Mouse (Mus musculus) CD4-positive, CD25-positive, alpha-beta regulatory T cell, adult 4 months (primary cell): ENCODE data around the gene Igfbp1. TPM values are rescaled to one million over a fixed set of nuclear protein-coding genes. Genes with fewer than 3 reads are reported as not detected.

Experiments
- ATAC-seq: one replicate; pipeline ENCODE4 v1.8.0; 2017
- polyA plus RNA-seq, 2 experiments: library from polyadenylated mRNA; unstranded; fragments of 100-300 nt; shearing (Covaris generic); gene quantifications; one replicate each; pipeline ENCODE4 v1.2.1; 2017

Gene Igfbp1
- not detected for polyA plus RNA-seq

DNA sequence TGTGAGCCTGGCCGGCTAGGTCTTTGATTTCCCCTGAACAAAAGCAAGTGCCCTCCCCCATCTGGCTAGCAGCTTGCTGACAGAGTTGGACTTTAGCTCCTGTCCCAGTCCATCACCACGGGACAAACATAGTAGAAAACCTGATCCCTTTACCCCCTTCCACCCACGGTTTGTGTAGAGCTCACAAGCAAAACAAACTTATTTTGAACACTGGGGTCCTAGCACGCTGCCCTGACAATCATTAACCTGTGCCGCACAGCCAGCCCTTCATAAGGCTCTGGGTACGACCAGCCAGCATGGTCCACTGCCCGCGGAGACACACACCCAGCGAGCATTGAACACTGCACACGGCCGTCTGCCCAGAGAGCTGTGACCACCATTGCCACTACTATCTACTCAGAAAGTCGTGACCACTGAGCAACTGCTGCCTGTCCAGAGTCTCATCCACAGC, at the start of gene Igfbp1:
TSS of gene Igfbp1 (plus strand) at position 292 of the 451 bp plus-strand sequence.
- ATAC-seq: no peak

GRCm38 (mm10) chr11:7147945-7148344, 49.6 kb upstream of the Igfbp1 start:
- no peak for ATAC-seq

DNA sequence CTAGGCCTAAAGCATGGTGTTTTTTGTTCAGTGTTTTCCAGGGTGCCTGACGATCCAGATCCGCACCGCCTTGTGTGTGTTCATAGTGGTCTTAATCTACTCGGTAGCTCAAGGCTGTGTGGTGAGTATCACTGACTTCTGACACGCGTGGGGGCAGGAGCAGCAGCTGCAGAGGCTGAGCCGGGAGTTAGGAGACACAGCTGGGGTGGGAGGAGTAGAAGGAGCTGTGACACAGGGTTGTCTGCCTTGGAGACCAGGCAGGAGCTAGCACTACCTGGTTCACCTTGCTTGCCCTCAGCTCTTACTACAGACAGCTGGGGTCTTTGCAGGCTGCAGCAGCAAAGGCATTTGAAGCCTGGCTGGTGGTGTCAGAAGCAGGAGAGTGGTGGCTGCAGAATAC, 48.1 kb upstream of the Igfbp1 start:
- no peak for ATAC-seq

GRCm38 (mm10) chr11:7150511-7150910, 47.1 kb upstream of the Igfbp1 start:
- ATAC-seq: no peak

GRCm38 (mm10) chr11:7152371-7152770, 45.2 kb upstream of the Igfbp1 start:
- no peak for ATAC-seq

- no peak for ATAC-seq
Observed at GRCm38 (mm10) chr11:7153081-7153480, 44.5 kb upstream of the Igfbp1 start.

GRCm38 (mm10) chr11:7156427-7156826, 41.2 kb upstream of the Igfbp1 start:
- no peak for ATAC-seq

DNA sequence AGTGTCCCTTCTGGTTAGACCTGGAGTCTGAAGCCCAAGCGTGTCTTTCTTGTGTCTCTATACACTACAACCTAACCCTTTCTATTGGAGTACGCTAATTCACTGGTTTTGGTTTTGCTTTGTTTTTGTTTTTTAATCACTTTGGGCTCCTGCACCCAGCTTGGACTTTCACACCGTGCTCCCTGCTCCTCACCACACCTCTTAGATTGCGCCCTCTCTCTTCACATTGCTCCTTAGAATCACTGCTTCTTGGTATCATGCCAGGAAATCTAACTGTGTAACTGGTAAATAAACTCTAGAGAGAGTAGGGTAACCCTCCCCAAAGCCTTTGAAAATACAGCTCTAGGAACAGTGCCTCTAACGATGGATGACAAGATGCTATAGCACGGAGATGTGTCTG, 39.4 kb upstream of the Igfbp1 start:
- ATAC-seq: no peak

DNA sequence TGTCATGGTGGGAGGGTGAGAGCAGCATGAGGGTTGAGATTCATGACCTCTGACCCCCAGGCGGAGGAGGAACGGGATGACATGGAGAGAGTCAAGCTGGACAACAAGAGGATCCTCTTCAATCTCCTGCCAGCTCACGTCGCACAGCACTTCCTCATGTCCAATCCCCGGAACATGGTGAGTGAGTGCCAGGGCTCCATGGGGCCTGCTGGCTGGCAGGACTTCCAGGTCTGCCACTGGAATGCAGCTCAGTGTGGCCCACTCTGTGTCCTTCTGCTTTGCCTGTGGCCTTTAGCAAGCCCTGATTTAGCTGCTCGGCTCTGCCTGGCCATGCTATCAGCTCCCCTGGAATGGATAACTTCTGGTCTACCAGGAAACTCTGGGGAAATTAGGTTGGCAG, 37.4 kb upstream of the Igfbp1 start:
- no peak for ATAC-seq

GRCm38 (mm10) chr11:7160637-7161101, 36.9 kb upstream of the Igfbp1 start:
- ATAC-seq: no peak

DNA sequence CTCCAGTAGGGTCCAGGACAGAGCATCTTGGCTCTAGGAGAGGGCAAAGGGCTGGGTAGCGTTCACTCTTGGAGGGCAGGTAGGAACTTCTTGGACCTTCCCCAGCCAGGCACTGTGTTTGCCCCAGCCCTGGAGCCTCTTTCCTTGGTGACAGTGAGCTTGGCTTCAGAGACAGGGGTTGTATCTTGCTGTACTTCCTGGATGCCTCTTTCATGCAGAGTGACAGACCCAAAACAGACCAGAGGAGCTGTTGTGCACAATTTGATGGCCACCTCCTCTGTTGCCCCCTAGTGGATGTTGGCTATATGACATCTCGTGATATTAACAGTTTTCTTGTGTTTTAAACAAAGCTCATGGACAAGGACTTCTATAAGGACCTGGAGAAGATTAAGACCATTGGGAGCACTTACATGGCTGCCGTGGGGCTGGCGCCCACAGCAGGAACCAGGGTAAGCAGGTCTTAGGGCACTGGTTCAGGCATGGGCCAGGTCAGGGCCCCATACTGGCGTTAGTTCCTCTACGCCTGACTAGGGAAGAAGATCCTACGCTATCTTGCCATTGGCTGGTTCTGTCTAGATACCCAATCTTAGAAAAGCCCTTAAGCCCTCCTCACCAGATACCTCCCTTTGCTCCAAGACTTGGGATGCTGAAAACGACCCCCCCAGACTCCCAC, 35.9 kb upstream of the Igfbp1 start:
- peak; percentile 79 for ATAC-seq

DNA sequence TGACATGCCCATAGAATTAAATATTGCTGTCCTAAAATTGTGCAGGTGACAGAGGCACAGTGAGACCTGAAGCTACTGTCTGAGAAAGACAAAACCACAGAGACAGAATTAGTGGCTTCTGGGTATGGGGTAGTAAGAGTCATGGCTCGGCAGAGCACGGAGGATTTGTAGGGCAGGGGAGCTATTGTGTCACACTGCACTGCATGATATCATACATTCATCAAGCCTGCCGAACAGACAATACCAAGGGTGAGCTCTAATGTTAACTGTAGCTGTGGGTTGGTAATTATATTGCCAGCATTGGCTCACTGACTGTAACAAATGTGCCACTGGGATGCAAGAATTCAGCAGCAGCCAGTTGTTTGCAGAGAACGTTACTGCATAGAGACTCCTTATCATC, 33.2 kb upstream of the Igfbp1 start:
- no peak for ATAC-seq

DNA sequence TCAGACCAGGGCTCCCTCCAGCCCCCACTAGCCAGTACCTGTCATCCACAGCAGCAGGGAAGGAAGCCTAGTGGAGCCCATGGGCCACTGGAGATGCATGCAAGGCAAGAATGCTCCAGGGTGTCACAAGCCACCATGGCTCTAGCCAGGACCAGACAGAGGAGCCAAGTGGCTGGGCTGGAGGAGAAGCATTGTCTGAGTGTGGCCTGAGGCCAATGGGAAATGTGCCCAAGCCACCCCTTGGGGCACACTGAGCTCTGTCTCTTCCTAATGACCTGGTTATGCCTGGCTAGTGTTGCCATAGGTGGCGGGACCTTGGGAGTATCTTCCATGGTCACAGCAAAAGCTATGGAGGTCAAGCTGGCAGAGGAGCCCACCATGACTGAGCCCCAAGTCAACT, 27.9 kb upstream of the Igfbp1 start:
- ATAC-seq: no peak

DNA sequence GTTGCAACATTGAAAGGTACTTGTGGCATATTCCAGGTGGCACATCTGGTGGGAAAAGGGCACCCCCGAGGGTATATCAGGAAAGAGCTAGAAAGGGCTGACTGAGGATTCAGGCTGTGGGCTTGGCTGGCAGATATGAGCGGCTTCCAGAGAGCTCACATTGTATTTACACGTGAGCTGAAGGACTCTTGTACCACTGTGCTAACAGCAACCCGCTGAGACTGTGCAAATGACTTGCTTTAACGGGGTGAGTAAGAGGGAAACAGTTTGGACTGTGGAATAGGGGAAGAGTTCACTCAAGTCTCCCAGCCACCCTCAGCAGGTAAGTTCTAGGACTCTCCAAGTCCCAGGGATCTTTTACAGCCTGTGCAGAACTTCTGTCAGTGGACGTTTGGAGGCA, 23.9 kb upstream of the Igfbp1 start:
- ATAC-seq: no peak

GRCm38 (mm10) chr11:7178724-7179123, 18.9 kb upstream of the Igfbp1 start:
- ATAC-seq: no peak

- no peak for ATAC-seq
Observed at GRCm38 (mm10) chr11:7179276-7179675, 18.3 kb upstream of the Igfbp1 start.

- ATAC-seq: no peak
Observed at GRCm38 (mm10) chr11:7182409-7183042, 15.1 kb upstream of the Igfbp1 start.

- ATAC-seq: no peak
Observed at GRCm38 (mm10) chr11:7184420-7184819, 13.2 kb upstream of the Igfbp1 start.

GRCm38 (mm10) chr11:7187472-7187871, 10.1 kb upstream of the Igfbp1 start:
- no peak for ATAC-seq

DNA sequence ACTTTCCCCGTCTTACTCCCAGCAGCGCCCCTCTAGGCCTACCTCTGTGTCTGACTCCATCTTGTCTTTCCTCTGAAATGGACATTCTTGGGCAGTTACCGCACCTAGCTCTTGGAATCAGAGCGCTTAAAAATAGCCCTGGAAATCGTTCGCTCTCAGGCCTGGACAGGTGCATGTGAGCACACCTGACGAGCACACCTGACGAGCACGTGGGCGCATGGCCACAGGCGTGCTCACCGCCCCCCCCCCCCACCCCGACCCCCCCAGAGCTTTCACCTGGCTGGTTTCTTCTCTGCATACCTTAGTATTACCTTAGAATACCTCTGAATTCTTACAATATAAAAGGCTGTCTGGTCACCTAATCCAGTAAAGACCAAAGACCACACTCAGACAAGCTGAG, 9.1 kb upstream of the Igfbp1 start, which contains the start of gene Gm11985:
TSS of gene Gm11985 (minus strand) at position 101 of the 400 bp plus-strand sequence.
- ATAC-seq: no peak

DNA sequence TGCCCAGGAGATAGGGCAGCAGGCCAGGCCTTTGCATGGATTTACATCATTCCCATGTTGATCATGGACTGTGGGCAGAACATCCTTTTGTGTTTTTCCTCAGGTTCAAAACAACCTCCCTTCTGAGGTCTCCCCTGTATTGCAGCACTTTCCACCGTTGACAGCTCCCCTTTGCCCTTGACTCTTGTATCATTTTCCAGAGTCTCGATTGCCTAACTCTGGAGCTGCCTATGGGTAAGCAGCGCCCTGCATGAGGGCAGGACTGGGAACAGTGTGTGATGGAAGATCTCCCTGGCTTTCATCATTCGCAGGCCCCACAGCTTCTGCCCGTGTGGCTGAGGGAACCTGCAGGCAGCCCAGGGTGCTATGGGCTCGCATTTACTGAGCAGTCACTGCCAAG, 4.9 kb upstream of the Igfbp1 start:
- no peak for ATAC-seq

GRCm38 (mm10) chr11:7193134-7193533, 4.4 kb upstream of the Igfbp1 start:
- ATAC-seq: no peak

DNA sequence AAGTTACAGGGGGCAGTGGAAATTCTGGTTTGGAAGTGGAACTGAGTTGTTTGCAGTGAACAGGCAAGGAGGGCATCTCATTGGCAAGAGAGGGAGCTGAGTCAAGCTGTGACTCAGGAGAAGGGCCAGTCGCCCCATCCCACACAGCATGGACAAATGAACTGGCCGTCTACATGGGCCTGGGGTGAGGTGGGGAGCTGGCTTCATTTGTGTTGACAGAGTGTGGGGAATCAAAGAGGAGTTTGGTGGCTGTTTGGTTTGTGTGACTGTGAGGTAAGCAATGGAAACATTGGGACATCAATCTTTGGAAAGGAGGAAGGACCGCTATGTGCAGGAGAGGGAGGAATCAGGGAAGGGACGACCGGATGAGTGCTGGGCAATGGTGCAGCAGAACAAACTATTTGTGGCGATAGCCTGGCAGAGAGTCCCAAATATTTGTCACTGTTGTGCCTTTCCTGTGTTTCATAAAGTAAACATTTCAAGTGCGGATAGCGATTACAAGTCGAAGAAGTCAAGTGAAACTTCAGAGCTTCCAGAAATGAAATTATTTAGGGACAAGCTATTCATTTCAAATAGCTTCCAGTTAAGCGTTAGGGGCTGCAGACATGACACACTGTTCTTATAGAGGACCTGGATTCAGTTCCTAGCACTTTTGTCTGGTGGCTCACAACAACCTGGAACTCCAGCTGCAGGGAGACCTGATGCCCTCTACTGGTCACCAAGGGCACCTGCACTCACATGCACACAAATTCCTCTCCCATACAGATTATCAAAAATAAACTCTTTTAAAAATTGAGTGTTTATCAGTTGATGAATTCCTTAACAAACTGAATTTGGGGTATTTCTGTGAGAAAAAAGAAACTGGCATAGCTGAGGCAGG, 2.9 kb upstream of the Igfbp1 start:
- ATAC-seq: no peak
